Mouse (Mus musculus) ES-Bruce4 (cell line): ENCODE data around the gene Polk.

Source experiments
- CTCF ChIP-seq: IDR thresholded peaks from one replicate; pipeline ENCODE4 v1.8.1; 2011; ENCODE audit warnings: low read depth, low read length
- EP300 ChIP-seq: IDR thresholded peaks from 2 replicates; pipeline ENCODE4 v1.6.1; 2011; ENCODE audit warnings: low read depth, low read length; ENCODE audit not compliant: insufficient read depth
- POLR2A ChIP-seq: IDR thresholded peaks from one replicate; pipeline ENCODE4 v1.8.1; 2011; ENCODE audit warnings: low read length; ENCODE audit not compliant: insufficient read depth

GRCm38 (mm10) chr13:96544506-96544905 is 2.1 kb upstream of the Polk start:
- TF ChIP-seq CTCF (no peak), POLR2A (no peak), EP300 (no peak)
